Mouse (Mus musculus) thymus, postnatal 25 days (tissue): ENCODE results near the gene Smox.
"Not testable (repeated sequence)": the region's sequence is repeated elsewhere in the genome, so short reads cannot be mapped to it uniquely, and the experiment has no call there.

Source experiments
- DNase-seq: peaks from one replicate; pipeline ENCODE4 v3.0.0; 2022

Smox gene

DNA sequence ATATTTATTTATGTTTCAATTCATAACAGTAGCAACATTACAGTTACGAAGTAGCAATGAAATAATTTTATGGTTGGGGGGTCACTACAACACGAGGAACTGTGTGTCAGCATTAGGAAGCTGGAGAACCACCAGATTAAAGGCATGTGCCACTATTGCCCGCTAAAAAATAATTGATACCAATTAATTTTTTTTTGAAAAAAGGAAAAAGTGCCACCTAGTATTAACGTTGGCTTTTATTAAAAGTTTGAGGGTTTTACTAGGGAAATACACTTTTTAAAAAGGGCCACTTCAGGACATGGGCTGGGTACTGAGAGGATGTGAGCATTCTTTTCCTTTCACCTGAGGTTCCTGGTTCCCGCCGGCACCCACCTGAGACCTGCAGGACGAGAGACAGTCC lies at the start of gene Smox:
Gene Smox (plus strand): TSS at position 301 of the 400 bp plus-strand sequence.
- DNase-seq: no peak

DNA sequence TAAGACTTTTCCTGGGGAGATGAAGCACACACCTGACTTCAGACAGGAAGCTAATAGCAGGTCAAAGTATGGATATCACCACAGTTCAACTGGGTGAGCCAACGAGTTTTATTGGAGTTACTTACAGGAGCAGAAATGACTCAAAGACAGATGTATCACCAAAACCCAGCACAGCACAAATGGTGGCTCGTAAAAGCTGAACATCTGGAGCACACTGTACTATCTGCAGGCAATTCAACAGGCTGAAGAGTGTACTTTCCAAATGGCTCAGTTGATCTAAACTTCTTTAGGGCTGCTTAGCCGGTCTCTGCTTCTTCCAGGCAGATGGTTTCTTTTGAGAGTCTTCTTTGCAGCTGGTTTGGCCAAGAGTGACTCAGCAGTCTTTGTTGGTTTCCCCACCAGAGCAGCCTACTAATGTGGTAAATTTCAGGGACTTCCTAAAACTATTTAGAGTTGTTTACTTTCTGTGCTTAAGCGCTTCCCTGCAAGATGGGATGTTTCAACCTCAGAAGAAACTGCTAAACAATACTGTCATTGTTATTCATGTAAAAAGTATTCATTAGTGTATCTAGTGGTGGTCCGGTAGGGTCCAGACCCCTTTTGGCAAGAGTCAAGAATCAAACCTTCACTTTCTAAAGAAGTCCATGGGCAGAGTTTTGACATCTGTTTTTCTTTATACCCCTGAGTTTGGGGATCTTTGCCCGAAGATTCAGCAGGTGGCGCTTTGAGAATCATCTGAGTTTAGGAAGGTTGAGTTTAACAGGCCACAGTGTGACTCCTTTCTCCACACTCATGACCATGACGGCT lies 48.0 kb upstream of the Smox start:
- peak; percentile 20 for DNase-seq

- DNase-seq: no peak
Measured at GRCm38 (mm10) chr2:131443891-131444190, 47.5 kb upstream of the Smox start.

GRCm38 (mm10) chr2:131446416-131446982 lies 44.8 kb upstream of the Smox start:
- no peak for DNase-seq

GRCm38 (mm10) chr2:131447566-131448330 lies 43.5 kb upstream of the Smox start:
- DNase-seq: no peak

- no peak for DNase-seq
Measured at GRCm38 (mm10) chr2:131448353-131448752, 42.9 kb upstream of the Smox start.

DNA sequence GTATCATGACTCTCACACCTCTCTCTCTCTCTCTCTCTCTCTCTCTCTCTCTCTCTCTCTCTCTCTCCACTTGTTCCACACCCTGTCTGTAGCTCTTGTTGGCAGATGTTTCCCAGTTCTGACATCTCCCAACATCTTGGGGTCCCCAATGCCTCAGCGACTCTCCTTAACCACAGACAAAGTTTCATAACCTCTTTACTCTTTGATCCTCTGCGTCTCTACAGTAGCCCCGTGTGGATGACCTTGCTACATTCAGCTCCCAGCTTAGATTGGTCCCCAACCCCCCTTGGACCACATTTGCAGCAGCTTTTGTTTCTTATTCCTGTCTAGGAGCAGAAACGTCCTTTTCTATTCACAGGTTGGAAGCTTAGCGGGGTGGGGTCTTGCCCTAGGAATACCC lies 41.6 kb upstream of the Smox start:
- DNase-seq: no peak

DNA sequence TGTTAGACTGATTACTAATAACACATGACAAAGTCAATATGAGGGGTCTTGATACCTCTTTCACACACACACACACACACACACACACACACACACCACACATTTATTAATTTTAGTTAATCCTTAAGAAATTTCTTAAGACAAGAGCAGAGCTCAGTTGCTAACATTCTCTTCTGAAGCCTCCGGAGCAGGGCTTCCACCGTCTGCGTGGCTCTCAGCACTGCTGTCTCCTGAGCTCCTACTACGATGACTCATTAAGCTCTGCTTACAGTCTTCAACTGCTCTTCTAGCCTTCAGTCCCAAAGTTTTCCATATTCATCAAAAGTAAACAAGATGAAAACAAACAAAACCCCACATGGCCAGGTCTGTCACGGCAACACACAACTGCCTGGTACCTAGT lies 40.8 kb upstream of the Smox start:
- DNase-seq: no peak

GRCm38 (mm10) chr2:131457728-131458127 lies 33.6 kb upstream of the Smox start:
- DNase-seq: no peak

DNA sequence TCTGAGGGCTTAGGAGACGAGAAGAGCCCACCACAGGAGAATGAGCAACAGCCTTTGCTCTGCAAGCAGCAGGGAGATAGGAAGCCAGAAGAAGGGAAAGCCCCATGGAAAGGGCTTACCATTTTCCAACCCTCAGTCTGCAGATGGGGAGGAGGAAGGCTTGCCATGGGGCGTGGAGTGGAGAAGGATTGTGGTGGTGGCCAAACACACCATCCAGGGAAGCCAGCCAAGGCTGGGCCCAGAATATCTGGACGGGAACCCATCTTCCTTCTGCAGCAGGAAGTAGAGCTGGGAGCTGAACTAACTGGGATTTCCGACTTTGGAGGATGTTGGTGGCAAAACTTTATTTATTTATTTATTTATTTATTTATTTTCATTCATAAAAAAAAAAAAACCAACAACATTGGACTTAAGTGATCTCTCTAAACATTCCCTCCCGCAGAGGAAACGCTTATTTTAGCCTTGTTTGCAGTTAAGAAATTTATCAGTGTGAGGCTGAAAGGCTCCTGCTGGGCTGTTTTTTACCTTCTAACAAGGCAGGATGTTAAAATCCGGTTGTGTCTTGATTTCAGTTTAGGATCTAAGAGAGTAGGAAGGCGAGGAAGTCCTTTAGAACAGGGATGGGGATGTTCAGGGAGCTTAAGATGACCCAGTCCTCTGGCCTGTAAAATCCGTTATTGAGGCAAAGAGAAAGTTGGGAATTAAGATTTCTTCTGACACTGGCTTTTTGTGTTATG lies 30.2 kb upstream of the Smox start:
- DNase-seq: no peak

GRCm38 (mm10) chr2:131462991-131463390 lies 28.3 kb upstream of the Smox start:
- DNase-seq: no peak

GRCm38 (mm10) chr2:131464147-131464546 lies 27.1 kb upstream of the Smox start:
- no peak for DNase-seq

DNA sequence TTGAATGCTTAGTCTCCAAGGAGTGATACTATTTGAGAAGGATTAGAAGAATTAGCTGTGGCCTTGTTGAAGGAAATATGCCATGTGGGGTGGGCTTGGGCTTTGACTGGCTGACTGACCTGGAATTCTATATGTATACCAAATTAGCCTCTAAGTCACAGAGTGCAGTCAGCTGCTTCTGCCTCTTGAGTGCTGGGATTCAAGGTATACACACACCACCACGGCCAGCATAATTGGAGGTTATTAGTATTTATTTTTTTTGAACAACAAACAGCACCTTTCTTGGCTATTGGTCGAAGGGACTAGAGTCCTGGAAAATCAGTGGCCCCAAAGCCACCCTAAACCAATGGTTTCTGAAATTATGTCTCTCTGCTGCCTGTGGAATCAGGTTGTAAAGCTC lies 24.6 kb upstream of the Smox start:
- DNase-seq: no peak

GRCm38 (mm10) chr2:131469916-131470315 lies 21.4 kb upstream of the Smox start:
- DNase-seq: no peak

DNA sequence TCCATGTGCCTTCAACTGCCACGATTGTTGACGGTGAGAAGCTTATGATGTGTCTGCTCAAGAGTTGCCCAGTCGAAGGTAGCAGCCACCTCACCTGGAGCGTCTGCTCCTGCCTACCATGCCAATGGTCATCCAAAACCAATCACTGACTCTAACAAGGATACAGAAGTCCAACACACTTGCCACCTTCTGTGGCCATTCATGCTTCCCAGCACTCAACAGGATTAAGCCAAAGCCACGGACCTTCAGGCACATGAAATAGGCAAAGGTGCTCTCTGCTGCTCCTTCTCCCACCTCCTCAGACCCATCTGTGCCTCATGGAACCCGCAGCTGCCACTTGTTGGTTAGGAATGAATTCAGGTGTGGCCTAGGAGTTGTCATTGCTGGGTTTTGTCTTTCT lies 17.5 kb upstream of the Smox start:
- no peak for DNase-seq

DNA sequence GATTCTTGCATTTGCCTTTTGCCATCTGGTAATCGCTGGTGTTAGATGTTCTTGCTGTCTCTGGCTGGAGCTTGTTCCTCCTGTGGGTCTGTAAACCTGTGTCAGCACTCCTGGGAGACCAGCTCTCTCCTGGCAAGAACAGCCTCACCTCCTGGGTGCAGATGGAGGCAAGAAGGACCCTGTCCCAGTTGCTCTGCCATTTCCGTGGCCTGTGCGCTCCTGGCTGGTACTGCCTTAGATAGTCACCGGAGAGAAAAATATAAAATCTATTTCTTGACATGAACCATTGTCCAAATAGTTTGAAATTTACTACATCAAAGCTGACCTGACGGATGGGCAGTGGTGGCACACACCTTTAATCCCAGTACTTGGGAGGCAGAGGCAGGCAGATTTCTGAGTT lies 14.2 kb upstream of the Smox start:
- DNase-seq: not testable (repeated sequence)

DNA sequence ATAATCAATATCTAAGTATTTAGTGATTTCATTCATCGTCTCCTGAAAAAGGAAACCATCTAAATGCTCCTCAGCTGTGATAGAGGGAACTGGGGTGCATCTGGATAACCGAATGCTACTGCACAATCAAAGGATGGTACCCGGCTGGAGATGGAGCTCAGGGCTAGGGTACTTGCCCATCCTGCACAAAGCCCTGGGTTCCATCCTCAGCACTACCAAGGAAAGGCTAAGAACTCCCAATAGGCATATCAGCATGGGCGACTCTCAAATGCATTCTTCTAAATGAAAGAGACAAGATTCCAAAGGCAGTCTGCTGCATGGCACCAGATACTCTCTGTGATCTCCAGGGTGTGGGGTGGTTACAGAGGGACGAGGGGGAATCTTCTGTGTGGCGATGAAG lies 13.4 kb upstream of the Smox start:
- no peak for DNase-seq

- no peak for DNase-seq
Measured at GRCm38 (mm10) chr2:131478349-131478748, 12.9 kb upstream of the Smox start.

GRCm38 (mm10) chr2:131478916-131479315 lies 12.4 kb upstream of the Smox start:
- no peak for DNase-seq

DNA sequence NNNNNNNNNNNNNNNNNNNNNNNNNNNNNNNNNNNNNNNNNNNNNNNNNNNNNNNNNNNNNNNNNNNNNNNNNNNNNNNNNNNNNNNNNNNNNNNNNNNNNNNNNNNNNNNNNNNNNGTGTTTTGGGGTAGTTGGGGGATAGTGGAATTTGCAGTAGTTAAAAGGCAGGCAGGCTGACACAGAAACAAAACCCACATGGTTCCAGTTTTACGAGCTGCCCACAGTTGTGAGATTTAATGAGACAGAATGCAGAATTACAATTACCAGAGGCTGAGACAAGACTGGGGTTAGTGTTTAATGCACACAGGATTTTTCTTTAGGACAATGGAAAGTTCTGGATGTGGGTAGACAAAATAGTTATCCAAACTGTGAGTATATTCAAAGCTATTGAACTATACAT lies 9.6 kb upstream of the Smox start:
- no peak for DNase-seq

DNA sequence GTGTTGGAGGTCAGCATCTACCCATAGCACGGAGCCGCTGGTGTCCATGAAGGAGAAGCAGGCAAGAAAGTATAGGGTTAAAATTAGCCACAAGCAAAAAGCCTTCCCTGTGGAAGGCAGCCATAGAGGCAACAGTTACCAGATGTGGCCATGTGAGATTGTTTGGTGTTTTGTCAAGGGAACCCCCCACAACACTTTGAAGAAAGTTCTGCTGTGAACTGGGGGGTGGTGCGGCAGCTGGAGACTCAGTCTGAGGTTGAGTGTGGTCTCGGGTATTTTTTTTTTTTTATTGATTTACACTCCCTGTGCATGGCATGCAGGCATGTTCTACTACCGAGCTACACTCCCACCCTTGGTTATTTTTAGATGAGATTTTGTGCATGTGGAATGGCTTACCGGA lies 8.8 kb upstream of the Smox start:
- DNase-seq: no peak

DNA sequence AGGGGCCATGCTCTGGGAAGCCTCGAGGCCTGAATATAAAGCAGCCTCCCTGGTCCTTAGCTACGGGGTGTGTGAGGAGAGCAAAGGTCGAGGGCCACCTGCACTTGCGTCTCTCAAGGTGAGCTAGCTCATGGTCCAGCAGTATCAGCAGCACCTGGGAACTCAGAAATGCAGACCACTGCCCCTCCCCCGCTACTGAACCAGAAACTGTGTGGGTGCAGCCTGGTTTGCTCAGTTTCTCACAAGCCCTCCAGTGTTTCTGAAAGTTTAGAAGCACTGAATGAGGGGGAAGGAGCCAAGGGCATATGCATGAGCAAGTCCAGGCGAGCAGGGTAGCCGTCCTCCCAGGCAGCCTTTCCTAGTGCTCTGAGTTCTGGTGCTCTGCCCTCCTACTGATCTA lies 7.7 kb upstream of the Smox start:
- DNase-seq: no peak

- DNase-seq: no peak
Measured at GRCm38 (mm10) chr2:131484182-131484581, 7.1 kb upstream of the Smox start.

DNA sequence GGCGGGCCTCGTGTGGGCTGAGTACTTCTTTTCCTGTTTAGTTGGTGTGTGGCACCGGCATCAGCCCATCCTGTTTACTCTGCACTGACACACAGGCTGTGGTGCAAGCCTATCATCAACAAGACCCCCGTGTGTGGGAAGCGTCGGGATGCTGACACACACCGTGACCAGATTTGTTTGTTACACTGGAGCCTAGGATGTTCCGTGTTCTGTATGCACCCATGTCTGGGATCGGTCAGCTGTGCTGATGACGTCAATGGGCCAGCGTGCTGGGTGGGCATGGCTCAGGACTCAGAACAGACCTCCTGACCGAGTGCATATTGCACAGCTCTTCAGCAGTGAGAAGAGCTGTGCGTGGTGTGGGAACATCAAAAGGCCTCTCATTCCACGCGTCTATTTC lies 6.2 kb upstream of the Smox start:
- no peak for DNase-seq
